Mouse (Mus musculus): ENCODE measurements around the gene Atn1. TPM values are rescaled to one million over a fixed set of nuclear protein-coding genes. Genes with fewer than 3 reads are reported as not detected.

The Atn1 gene
- polyA plus RNA-seq, 1 experiment from 2014 or later, result 13.1 TPM

- peak; percentile 44; the same call in 1 of the 2 replicates for ATAC-seq (ENCODE audit: insufficient read depth, low FRiP score)
- H3K9ac ChIP-seq (ENCODE audit: low read length), result no peak overlapping the region
- no peak overlapping the region for H3K27ac ChIP-seq (ENCODE audit: low read length)
- no peaks in the 10 kb centered on the region for H3K4me1 ChIP-seq (ENCODE audit: control insufficient read depth, insufficient read depth, low read length)
- H3K4me2 ChIP-seq (ENCODE audit: low read depth, low read length), result no peak overlapping the region
- WGBS, result 75% methylated on average over 11 of the region's 11 CpGs
- H3K4me3 ChIP-seq (replicated peaks; ENCODE audit: low read length), result no peak overlapping the region
- H3K36me3 ChIP-seq (ENCODE audit: control insufficient read depth, insufficient read depth, low read length), result peaks cover 14% of the 10 kb centered on the region
- no peaks in the 10 kb centered on the region for H3K9me3 ChIP-seq (replicated peaks; ENCODE audit: control insufficient read depth, low read length)
- H3K27me3 ChIP-seq (ENCODE audit: control insufficient read depth, insufficient read depth, low read length), result no peaks in the 10 kb centered on the region
Measured at GRCm38 (mm10) chr6:124699962-124700610, 56.2 kb downstream of the Atn1 start.

- no peaks in the 10 kb centered on the region for H3K9me3 ChIP-seq (replicated peaks; ENCODE audit: control insufficient read depth, low read length)
- no peak overlapping the region for H3K4me3 ChIP-seq (replicated peaks; ENCODE audit: low read length)
- H3K27ac ChIP-seq (ENCODE audit: low read length), result no peak overlapping the region
- WGBS, result 87% methylated on average over 4 of the region's 4 CpGs
- no peak overlapping the region for H3K9ac ChIP-seq (ENCODE audit: low read length)
- no peak overlapping the region for H3K4me2 ChIP-seq (ENCODE audit: low read depth, low read length)
- H3K27me3 ChIP-seq (ENCODE audit: control insufficient read depth, insufficient read depth, low read length), result no peaks in the 10 kb centered on the region
- ATAC-seq (ENCODE audit: insufficient read depth, low FRiP score), result no peak
- peaks cover 5% of the 10 kb centered on the region for H3K4me1 ChIP-seq (ENCODE audit: control insufficient read depth, insufficient read depth, low read length)
- H3K36me3 ChIP-seq (ENCODE audit: control insufficient read depth, insufficient read depth, low read length), result peaks cover 6% of the 10 kb centered on the region; the same call in 1 of the 2 replicates
Measured at GRCm38 (mm10) chr6:124699366-124699765, 57.0 kb downstream of the Atn1 start.

GRCm38 (mm10) chr6:124698751-124699150 is 57.6 kb downstream of the Atn1 start:
- H3K9me3 ChIP-seq (replicated peaks; ENCODE audit: control insufficient read depth, low read length), result no peaks in the 10 kb centered on the region
- H3K4me3 ChIP-seq (replicated peaks; ENCODE audit: low read length), result no peak overlapping the region
- peaks cover 11% of the 10 kb centered on the region for H3K4me1 ChIP-seq (ENCODE audit: control insufficient read depth, insufficient read depth, low read length)
- H3K4me2 ChIP-seq (ENCODE audit: low read depth, low read length), result no peak overlapping the region
- no peak overlapping the region for H3K27ac ChIP-seq (ENCODE audit: low read length)
- ATAC-seq (ENCODE audit: insufficient read depth, low FRiP score), result no peak
- H3K36me3 ChIP-seq (ENCODE audit: control insufficient read depth, insufficient read depth, low read length), result peaks cover 6% of the 10 kb centered on the region; the same call in 1 of the 2 replicates
- WGBS, result 68% methylated on average over 6 of the region's 6 CpGs
- H3K9ac ChIP-seq (ENCODE audit: low read length), result no peak overlapping the region
- no peaks in the 10 kb centered on the region for H3K27me3 ChIP-seq (ENCODE audit: control insufficient read depth, insufficient read depth, low read length)

DNA sequence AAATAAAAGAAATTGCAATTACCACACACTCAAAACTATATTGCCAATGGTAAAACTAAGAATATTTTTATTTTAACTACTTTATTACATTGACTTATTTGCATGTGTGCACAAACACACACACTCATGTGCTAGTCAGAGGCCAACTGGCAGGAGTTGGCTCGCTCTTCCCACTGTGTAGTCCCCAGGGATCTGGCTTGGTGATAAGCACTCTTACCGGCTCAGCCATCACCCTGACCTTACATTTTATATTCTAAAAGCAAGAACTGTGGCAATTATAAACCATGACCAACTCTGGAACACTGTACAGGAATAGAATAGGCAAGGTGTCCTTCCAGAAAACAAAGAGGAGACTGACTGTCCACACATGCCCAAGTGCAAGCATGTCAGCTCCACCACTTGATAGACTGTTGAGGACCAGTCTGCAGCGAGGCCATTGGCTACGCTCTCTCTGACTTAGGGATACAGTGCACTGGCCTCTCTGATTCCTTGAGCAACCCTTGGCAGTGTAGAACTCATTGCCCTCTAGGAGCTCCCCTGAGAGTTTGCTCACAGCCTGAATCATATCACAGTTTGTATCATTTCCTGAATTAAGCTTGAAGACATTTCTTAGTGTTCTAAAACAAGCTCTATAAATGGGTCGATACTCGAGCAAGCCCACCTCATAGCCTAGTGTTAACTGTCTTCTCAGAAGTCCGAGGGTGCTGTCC is 59.7 kb downstream of the Atn1 start:
- no peaks in the 10 kb centered on the region for H3K27me3 ChIP-seq (ENCODE audit: control insufficient read depth, insufficient read depth, low read length)
- 87% methylated on average over 7 of the region's 7 CpGs for WGBS
- H3K27ac ChIP-seq (ENCODE audit: low read length), result no peak overlapping the region
- no peak for ATAC-seq (ENCODE audit: insufficient read depth, low FRiP score)
- H3K4me2 ChIP-seq (ENCODE audit: low read depth, low read length), result no peak overlapping the region
- no peak overlapping the region for H3K4me3 ChIP-seq (replicated peaks; ENCODE audit: low read length)
- peaks cover 21% of the 10 kb centered on the region for H3K4me1 ChIP-seq (ENCODE audit: control insufficient read depth, insufficient read depth, low read length)
- no peaks in the 10 kb centered on the region for H3K36me3 ChIP-seq (ENCODE audit: control insufficient read depth, insufficient read depth, low read length)
- no peak overlapping the region for H3K9ac ChIP-seq (ENCODE audit: low read length)
- no peaks in the 10 kb centered on the region for H3K9me3 ChIP-seq (replicated peaks; ENCODE audit: control insufficient read depth, low read length)

- Histone ChIP-seq H3K9ac (ENCODE audit: low read length) (peak overlapping the region; percentile 46; the same call in 1 of the 2 replicates), H3K27me3 (ENCODE audit: control insufficient read depth, insufficient read depth, low read length) (no peaks in the 10 kb centered on the region), H3K27ac (ENCODE audit: low read length) (peak overlapping the region; percentile 76), H3K4me3 (replicated peaks; ENCODE audit: low read length) (no peak overlapping the region), H3K9me3 (replicated peaks; ENCODE audit: control insufficient read depth, low read length) (no peaks in the 10 kb centered on the region), H3K4me1 (ENCODE audit: control insufficient read depth, insufficient read depth, low read length) (peaks cover 21% of the 10 kb centered on the region), H3K4me2 (ENCODE audit: low read depth, low read length) (no peak overlapping the region), H3K36me3 (ENCODE audit: control insufficient read depth, insufficient read depth, low read length) (no peaks in the 10 kb centered on the region)
- 71% methylated on average over 15 of the region's 15 CpGs for WGBS
- peak; percentile 81 for ATAC-seq (ENCODE audit: insufficient read depth, low FRiP score)
Measured at GRCm38 (mm10) chr6:124694166-124694955, 62.0 kb downstream of the Atn1 start.

DNA sequence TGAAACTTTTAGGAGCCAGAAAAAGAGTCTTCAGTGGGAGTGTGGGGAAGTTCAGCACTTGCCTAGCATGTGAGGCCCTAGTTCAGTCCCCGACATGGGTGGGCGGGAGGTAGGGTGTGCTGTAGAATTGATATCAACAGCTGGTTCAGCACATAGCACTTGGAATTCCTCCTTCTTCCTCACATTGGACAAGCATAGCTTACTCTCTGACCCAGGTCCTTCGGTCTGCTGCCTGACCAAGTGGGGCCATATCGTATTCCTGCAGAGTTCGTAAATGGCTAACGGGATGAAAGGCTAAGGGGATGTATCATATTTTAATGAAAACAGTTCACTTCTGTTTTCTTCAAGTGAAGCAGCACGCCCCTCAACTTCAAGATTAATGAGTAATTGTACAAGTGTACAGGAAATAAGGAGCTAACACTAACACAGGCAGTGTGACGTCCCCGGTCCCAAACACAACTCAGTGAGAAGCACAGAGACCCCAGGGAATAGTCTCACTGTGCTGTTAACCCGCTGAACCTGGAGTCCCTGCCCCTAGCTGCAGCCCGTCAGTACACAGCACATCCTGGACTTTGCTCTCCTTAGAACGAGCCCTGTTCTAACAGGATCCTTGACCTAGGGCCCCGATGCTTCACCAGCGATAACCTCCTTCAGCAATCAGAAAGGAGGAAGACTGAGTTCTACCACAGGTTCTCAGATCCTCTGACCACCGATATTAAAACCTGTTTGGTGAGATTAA is 62.9 kb downstream of the Atn1 start:
- H3K9ac ChIP-seq (ENCODE audit: low read length), result no peak overlapping the region
- WGBS, result 51% methylated on average over 15 of the region's 15 CpGs
- H3K4me3 ChIP-seq (replicated peaks; ENCODE audit: low read length), result no peak overlapping the region
- H3K27ac ChIP-seq (ENCODE audit: low read length), result peak overlapping the region; percentile 76
- no peaks in the 10 kb centered on the region for H3K36me3 ChIP-seq (ENCODE audit: control insufficient read depth, insufficient read depth, low read length)
- no peak overlapping the region for H3K4me2 ChIP-seq (ENCODE audit: low read depth, low read length)
- H3K9me3 ChIP-seq (replicated peaks; ENCODE audit: control insufficient read depth, low read length), result no peaks in the 10 kb centered on the region
- no peaks in the 10 kb centered on the region for H3K27me3 ChIP-seq (ENCODE audit: control insufficient read depth, insufficient read depth, low read length)
- H3K4me1 ChIP-seq (ENCODE audit: control insufficient read depth, insufficient read depth, low read length), result peaks cover 21% of the 10 kb centered on the region
- ATAC-seq (ENCODE audit: insufficient read depth, low FRiP score), result no peak

MicroRNAs encoded within 50 kb of the gene (microRNA counts, 519-probe panel; counts per million panel counts)
- microRNA mmu-miR-141 (3,464 counts per million, percentile 80 among the panel's probes with 10 or more counts), microRNA mmu-miR-200c (4,009 counts per million, percentile 92 among the panel's probes with 10 or more counts)

Small RNA genes lying within 50 kb of the gene (microRNA-seq; reads per million reads assigned to microRNA genes)
- gene Mir141, result 2,953 reads per million, percentile 86 among the genes with 10 or more reads in this experiment
- 17,843 reads per million, percentile 96 among the genes with 10 or more reads in this experiment for gene Mir200c

Other genes with a start within 250 kb of the Atn1 start
- 9.4 TPM in 2 replicates for gene C1ra, start 244.1 kb downstream of the Atn1 start, polyA plus RNA-seq (2015; fragmentation: Nextera tagmentation; extraction: Ambion mirVana)
- 12.6 and 15.2 TPM in 2 replicates for gene C1s1, start 214.2 kb downstream of the Atn1 start, polyA plus RNA-seq (2015; fragmentation: Nextera tagmentation; extraction: Ambion mirVana)
- gene C1rb, start 186.2 kb downstream of the Atn1 start, polyA plus RNA-seq (2015; fragmentation: Nextera tagmentation; extraction: Ambion mirVana), result 0.11 TPM in 1 of 2 replicates, not detected in the other
- not detected in 2 replicates for gene C1s2, start 120.4 kb downstream of the Atn1 start, polyA plus RNA-seq (2015; fragmentation: Nextera tagmentation; extraction: Ambion mirVana)
- 84.1 and 86.8 TPM in 2 replicates for gene Lpcat3, start 93.5 kb downstream of the Atn1 start, polyA plus RNA-seq (2015; fragmentation: Nextera tagmentation; extraction: Ambion mirVana)
- gene Emg1, start 44.3 kb downstream of the Atn1 start, polyA plus RNA-seq (2015; fragmentation: Nextera tagmentation; extraction: Ambion mirVana), result 167 and 175 TPM in 2 replicates
- gene Phb2, start 44.2 kb downstream of the Atn1 start, polyA plus RNA-seq (2015; fragmentation: Nextera tagmentation; extraction: Ambion mirVana), result 282 and 303 TPM in 2 replicates
- gene Ptpn6, start 17.8 kb downstream of the Atn1 start, polyA plus RNA-seq (2015; fragmentation: Nextera tagmentation; extraction: Ambion mirVana), result 19.6 and 20.1 TPM in 2 replicates
- 352 and 357 TPM in 2 replicates for gene Grcc10, start 15.2 kb downstream of the Atn1 start, polyA plus RNA-seq (2015; fragmentation: Nextera tagmentation; extraction: Ambion mirVana)
- gene Gm45234, start 503 bp downstream of the Atn1 start, polyA plus RNA-seq (2015; fragmentation: Nextera tagmentation; extraction: Ambion mirVana), result not detected in 2 replicates
- 9.3 and 9.8 TPM in 2 replicates for gene Eno2, start 13.1 kb upstream of the Atn1 start, polyA plus RNA-seq (2015; fragmentation: Nextera tagmentation; extraction: Ambion mirVana)
- 0.53 and 0.65 TPM in 2 replicates for gene Lrrc23, start 23.2 kb upstream of the Atn1 start, polyA plus RNA-seq (2015; fragmentation: Nextera tagmentation; extraction: Ambion mirVana)
- gene Spsb2, start 52.1 kb upstream of the Atn1 start, polyA plus RNA-seq (2015; fragmentation: Nextera tagmentation; extraction: Ambion mirVana), result 14.8 and 15.1 TPM in 2 replicates
- gene Tpi1, start 57.8 kb upstream of the Atn1 start, polyA plus RNA-seq (2015; fragmentation: Nextera tagmentation; extraction: Ambion mirVana), result 938 and 959 TPM in 2 replicates
- 128 and 139 TPM in 2 replicates for gene Usp5, start 73.0 kb upstream of the Atn1 start, polyA plus RNA-seq (2015; fragmentation: Nextera tagmentation; extraction: Ambion mirVana)
- gene Cdca3, start 73.0 kb upstream of the Atn1 start, polyA plus RNA-seq (2015; fragmentation: Nextera tagmentation; extraction: Ambion mirVana), result 129 and 138 TPM in 2 replicates
- 0.66 and 1.5 TPM in 2 replicates for gene Gnb3, start 83.8 kb upstream of the Atn1 start, polyA plus RNA-seq (2015; fragmentation: Nextera tagmentation; extraction: Ambion mirVana)
- 9.9 and 11.5 TPM in 2 replicates for gene P3h3, start 101.2 kb upstream of the Atn1 start, polyA plus RNA-seq (2015; fragmentation: Nextera tagmentation; extraction: Ambion mirVana)
- 1.1 and 1.7 TPM in 2 replicates for gene Gpr162, start 107.5 kb upstream of the Atn1 start, polyA plus RNA-seq (2015; fragmentation: Nextera tagmentation; extraction: Ambion mirVana)
- 0.46 TPM in 2 replicates for gene Cd4, start 131.7 kb upstream of the Atn1 start, polyA plus RNA-seq (2015; fragmentation: Nextera tagmentation; extraction: Ambion mirVana)
- gene Lag3, start 155.2 kb upstream of the Atn1 start, polyA plus RNA-seq (2015; fragmentation: Nextera tagmentation; extraction: Ambion mirVana), result 1.2 and 1.3 TPM in 2 replicates
- 177 and 180 TPM in 2 replicates for gene Ptms, start 163.6 kb upstream of the Atn1 start, polyA plus RNA-seq (2015; fragmentation: Nextera tagmentation; extraction: Ambion mirVana)
- 283 and 299 TPM in 2 replicates for gene Mlf2, start 174.9 kb upstream of the Atn1 start, polyA plus RNA-seq (2015; fragmentation: Nextera tagmentation; extraction: Ambion mirVana)
- gene Cops7a, start 209.0 kb upstream of the Atn1 start, polyA plus RNA-seq (2015; fragmentation: Nextera tagmentation; extraction: Ambion mirVana), result 140 and 156 TPM in 2 replicates
- 4.0 and 4.2 TPM in 2 replicates for gene Pianp, start 240.2 kb upstream of the Atn1 start, polyA plus RNA-seq (2015; fragmentation: Nextera tagmentation; extraction: Ambion mirVana)